Mouse (Mus musculus) heart, embryonic 16.5 days (tissue): Measurements from ENCODE around the gene Olfr907. TPM values are rescaled to one million over a fixed set of nuclear protein-coding genes. Genes with fewer than 3 reads are reported as not detected.

Experiments used
- ATAC-seq: fragments of 200-750 bp; cut with Nextera tagmentation; replicated peaks from 2 replicates; pipeline ENCODE4 v1.8.0; 2017; ENCODE audit warnings: moderate number of reproducible peaks; ENCODE audit not compliant: insufficient read depth, low FRiP score; ENCODE audit errors: extremely low read depth
- H3K27ac ChIP-seq: fragments of 300-500 bp; sonication (generic); 2 replicates; pipeline ENCODE4 v1.5.1; 2014; ENCODE audit warnings: mild to moderate bottlenecking, low read length, control low read depth, moderate library complexity
- H3K27me3 ChIP-seq: fragments of 300-500 bp; sonication (generic); 2 replicates; pipeline ENCODE4 v1.6.1; 2014; ENCODE audit warnings: low read length, mixed read lengths; ENCODE audit not compliant: control insufficient read depth, insufficient read depth
- H3K36me3 ChIP-seq: fragments of 300-500 bp; sonication (generic); 2 replicates; pipeline ENCODE4 v1.6.1; 2014; ENCODE audit not compliant: control insufficient read depth, insufficient read depth
- H3K4me1 ChIP-seq: fragments of 300-500 bp; sonication (generic); 2 replicates; pipeline ENCODE4 v1.6.1; 2014; ENCODE audit warnings: low read length, mixed read lengths; ENCODE audit not compliant: control insufficient read depth, insufficient read depth
- H3K4me2 ChIP-seq: fragments of 300-500 bp; sonication (generic); 2 replicates; pipeline ENCODE4 v1.6.1; 2014; ENCODE audit warnings: low read depth, mild to moderate bottlenecking, control low read depth, low read length
- H3K4me3 ChIP-seq: fragments of 300-500 bp; sonication (generic); 2 replicates; pipeline ENCODE4 v1.5.1; 2014; ENCODE audit warnings: mild to moderate bottlenecking, control low read depth, low read length
- H3K9ac ChIP-seq: fragments of 300-500 bp; sonication (generic); 2 replicates; pipeline ENCODE4 v1.6.1; 2014; ENCODE audit warnings: low read length, control low read depth
- H3K9me3 ChIP-seq: fragments of 300-500 bp; sonication (generic); replicated peaks from 2 replicates; pipeline ENCODE4 v1.6.1; 2016; ENCODE audit warnings: low read length; ENCODE audit not compliant: control insufficient read depth
- WGBS: fragments of 180-500 bp; shearing (Covaris S2); extraction: QIAGEN DNeasy Blood & Tissue Kit; methylation state at CpG from one replicate; pipeline ENCODE4 v1.1.7; 2014; 5-methylcytosine and 5-hydroxymethylcytosine counted together
- polyA plus RNA-seq: library from polyadenylated mRNA; unstranded; fragments of >200 nt; fragmentation: Nextera tagmentation; extraction: Ambion mirVana; gene quantifications from 2 replicates; pipeline ENCODE4 v1.2.1, GENCODE M21; 2015

The Olfr907 gene
- polyA plus RNA-seq: not detected in 2 replicates

DNA sequence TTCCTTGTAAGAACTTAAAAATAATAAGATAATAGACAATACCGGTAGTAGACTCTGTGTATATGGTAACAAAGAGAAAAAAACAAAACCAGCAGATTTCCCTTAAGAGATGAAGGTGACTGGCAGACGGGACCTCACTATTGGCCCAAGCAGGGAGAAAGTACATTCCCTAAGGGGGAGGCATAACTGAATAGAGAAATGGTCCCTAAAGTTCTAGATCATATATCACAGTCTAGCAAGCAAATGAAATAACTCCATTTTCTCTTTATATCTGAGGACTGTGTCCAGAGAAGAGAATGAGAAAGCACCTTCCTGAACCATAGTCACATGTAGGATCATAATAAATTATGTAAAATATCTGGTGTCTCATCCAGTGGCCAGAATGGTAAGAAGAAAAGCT lies at the start of gene Olfr907:
Gene Olfr907, plus strand, starts transcription at position 301 of the 400 bp plus-strand sequence.
- H3K4me1 ChIP-seq: no peaks in the 10 kb centered on the region
- 62% methylated on average over 2 of the region's 2 CpGs for WGBS
- no peak within 1 kb of the TSS for H3K27ac ChIP-seq
- H3K9ac ChIP-seq: no peak within 1 kb of the TSS
- ATAC-seq: no peak
- H3K4me2 ChIP-seq: no peak within 1 kb of the TSS
- no peaks in the 10 kb centered on the region for H3K27me3 ChIP-seq
- no peaks in the 10 kb centered on the region for H3K9me3 ChIP-seq
- H3K4me3 ChIP-seq: no peak within 1 kb of the TSS
- no peaks in the 10 kb centered on the region for H3K36me3 ChIP-seq

- WGBS: 82% methylated on average over 5 of the region's 5 CpGs
- ATAC-seq: no peak
- no peak within 1 kb of the TSS for H3K4me2 ChIP-seq
Measured at GRCm38 (mm10) chr9:38447352-38447751, 48.2 kb upstream of the Olfr907 start, which contains the start of gene Olfr902. Olfr902 (plus strand) TSS chr9:38447652.

DNA sequence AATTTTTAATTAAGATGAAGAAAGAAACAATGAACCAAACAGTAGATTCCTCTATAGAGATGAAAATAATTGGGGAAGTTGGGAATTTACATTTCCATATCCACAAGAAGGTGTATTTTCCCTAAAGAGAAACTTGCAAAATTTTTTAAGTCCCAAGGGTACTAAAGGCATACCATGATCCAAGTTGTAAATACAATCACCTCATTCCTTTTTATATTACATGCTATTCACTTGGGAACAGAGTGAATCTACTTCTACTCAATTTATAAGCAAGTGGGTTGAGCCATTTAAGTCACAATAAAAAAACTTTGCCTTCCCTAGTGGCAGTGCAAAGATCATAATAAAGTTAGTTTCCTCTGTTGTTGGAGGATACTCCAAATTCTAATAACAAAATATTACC lies 32.8 kb upstream of the Olfr907 start, which contains the start of gene Olfr904:
Gene Olfr904, plus strand, starts transcription at position 301 of the 400 bp plus-strand sequence.
- H3K27me3 ChIP-seq: no peaks in the 10 kb centered on the region
- H3K36me3 ChIP-seq: no peaks in the 10 kb centered on the region
- H3K27ac ChIP-seq: no peak within 1 kb of the TSS
- H3K4me2 ChIP-seq: no peak within 1 kb of the TSS
- no peaks in the 10 kb centered on the region for H3K9me3 ChIP-seq
- H3K4me3 ChIP-seq: no peak within 1 kb of the TSS
- ATAC-seq: no peak
- no peaks in the 10 kb centered on the region for H3K4me1 ChIP-seq
- no peak within 1 kb of the TSS for H3K9ac ChIP-seq

More at GRCm38 (mm10) chr9:38447352-38447751, 48.2 kb upstream of the Olfr907 start, which contains the start of gene Olfr902:
- Histone ChIP-seq H3K9ac (no peak within 1 kb of the TSS), H3K36me3 (no peaks in the 10 kb centered on the region), H3K27me3 (no peaks in the 10 kb centered on the region), H3K4me3 (no peak within 1 kb of the TSS), H3K27ac (no peak within 1 kb of the TSS), H3K4me1 (no peaks in the 10 kb centered on the region), H3K9me3 (no peaks in the 10 kb centered on the region)

GRCm38 (mm10) chr9:38470807-38471206 lies 24.8 kb upstream of the Olfr907 start, which contains the start of gene Olfr905:
Olfr905 (plus strand) TSS chr9:38471107.
- Histone ChIP-seq H3K36me3 (no peaks in the 10 kb centered on the region), H3K9me3 (no peaks in the 10 kb centered on the region), H3K4me1 (no peaks in the 10 kb centered on the region), H3K9ac (no peak within 1 kb of the TSS), H3K4me3 (no peak within 1 kb of the TSS), H3K27ac (no peak within 1 kb of the TSS), H3K27me3 (no peaks in the 10 kb centered on the region), H3K4me2 (no peak within 1 kb of the TSS)
- no peak for ATAC-seq

DNA sequence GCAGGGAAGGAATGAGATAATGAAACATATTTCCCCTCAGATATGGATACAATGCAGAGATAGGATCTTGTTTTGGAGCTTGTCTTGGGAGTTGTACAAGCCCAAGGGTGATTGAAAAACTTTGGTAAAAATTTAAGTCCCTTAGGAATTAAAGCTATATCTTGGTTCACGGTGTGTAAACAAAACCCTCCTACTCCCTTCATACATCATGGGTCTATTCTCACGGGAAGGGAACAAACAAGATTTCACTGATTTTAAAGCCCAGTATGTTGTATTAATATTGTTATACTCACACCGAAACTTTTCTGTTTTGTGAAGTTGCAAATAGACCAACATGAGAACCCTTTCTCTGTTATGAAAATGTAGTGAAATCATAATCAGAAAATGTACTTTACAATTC lies 8.8 kb upstream of the Olfr907 start, which contains the start of gene Olfr906:
Gene Olfr906, plus strand, starts transcription at position 301 of the 400 bp plus-strand sequence.
- no peak for ATAC-seq
- Histone ChIP-seq H3K4me1 (no peaks in the 10 kb centered on the region), H3K27ac (no peak within 1 kb of the TSS), H3K36me3 (no peaks in the 10 kb centered on the region), H3K9me3 (no peaks in the 10 kb centered on the region), H3K9ac (no peak within 1 kb of the TSS), H3K4me2 (no peak within 1 kb of the TSS), H3K4me3 (no peak within 1 kb of the TSS), H3K27me3 (no peaks in the 10 kb centered on the region)
- 68% methylated on average over 3 of the region's 3 CpGs for WGBS

DNA sequence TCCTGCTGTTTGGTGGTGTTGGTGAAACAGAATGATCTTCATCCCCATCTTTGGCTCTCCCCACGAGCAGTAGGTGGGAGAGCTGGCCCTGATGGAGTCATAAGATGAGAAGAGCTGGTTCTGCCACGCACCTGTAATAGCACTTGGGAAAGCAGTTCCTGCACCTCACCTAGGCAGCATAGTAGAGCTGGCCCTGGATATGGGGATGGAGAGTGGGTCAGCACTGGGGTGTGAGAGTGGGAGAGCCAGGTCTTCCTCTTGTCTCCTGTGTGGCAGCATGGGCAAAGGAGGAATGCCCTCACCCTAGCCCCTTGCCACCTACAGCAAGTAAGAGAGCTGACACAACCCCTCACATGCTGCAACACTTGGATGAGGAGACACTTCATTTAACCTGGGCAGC lies 16.8 kb downstream of the Olfr907 start:
- H3K36me3 ChIP-seq: no peaks in the 10 kb centered on the region
- no peak overlapping the region for H3K9ac ChIP-seq
- WGBS: 48% methylated on average over 2 of the region's 2 CpGs
- no peak for ATAC-seq
- H3K4me3 ChIP-seq: no peak overlapping the region
- no peak overlapping the region for H3K27ac ChIP-seq
- H3K27me3 ChIP-seq: no peaks in the 10 kb centered on the region
- no peaks in the 10 kb centered on the region for H3K9me3 ChIP-seq
- H3K4me1 ChIP-seq: no peaks in the 10 kb centered on the region
- no peak overlapping the region for H3K4me2 ChIP-seq

- Histone ChIP-seq H3K4me2 (no peak within 1 kb of the TSS), H3K27me3 (no peaks in the 10 kb centered on the region), H3K4me3 (no peak within 1 kb of the TSS), H3K4me1 (no peaks in the 10 kb centered on the region), H3K9ac (no peak within 1 kb of the TSS), H3K36me3 (no peaks in the 10 kb centered on the region), H3K27ac (no peak within 1 kb of the TSS), H3K9me3 (no peaks in the 10 kb centered on the region)
- no peak for ATAC-seq
- whole genome bisulfite sequencing: 53% methylated on average over 1 of the region's 1 CpGs
Measured at GRCm38 (mm10) chr9:38521280-38521679, 25.7 kb downstream of the Olfr907 start, which contains the start of gene Olfr911-ps1. Olfr911-ps1 (plus strand) TSS chr9:38521580.

- Histone ChIP-seq H3K4me3 (no peak within 1 kb of the TSS), H3K9me3 (peaks cover 1% of the 10 kb centered on the region; the same call in 1 of the 2 replicates), H3K4me1 (no peaks in the 10 kb centered on the region), H3K4me2 (no peak within 1 kb of the TSS), H3K27ac (no peak within 1 kb of the TSS), H3K27me3 (no peaks in the 10 kb centered on the region), H3K36me3 (no peaks in the 10 kb centered on the region), H3K9ac (no peak within 1 kb of the TSS)
- 85% methylated on average over 2 of the region's 2 CpGs for WGBS
- no peak for ATAC-seq
Measured at GRCm38 (mm10) chr9:38537549-38537948, 41.9 kb downstream of the Olfr907 start, which contains the start of gene Olfr910. Olfr910 (plus strand) TSS chr9:38537849.
